Mouse (Mus musculus) heart, adult 2 months (tissue): ENCODE results near the gene Nploc4.

Experiments
- CTCF ChIP-seq: fragments of 200-600 bp; IDR thresholded peaks from 2 replicates; pipeline ENCODE4 v1.8.1; 2022; ENCODE audit warnings: antibody characterized with exemption, mild to moderate bottlenecking, moderate library complexity
- POLR2A ChIP-seq: fragments of 200-500 bp; IDR thresholded peaks from 2 replicates; pipeline ENCODE4 v1.6.1; 2011; ENCODE audit warnings: mild to moderate bottlenecking, low read depth, low read length, control low read depth; ENCODE audit not compliant: insufficient read depth

DNA sequence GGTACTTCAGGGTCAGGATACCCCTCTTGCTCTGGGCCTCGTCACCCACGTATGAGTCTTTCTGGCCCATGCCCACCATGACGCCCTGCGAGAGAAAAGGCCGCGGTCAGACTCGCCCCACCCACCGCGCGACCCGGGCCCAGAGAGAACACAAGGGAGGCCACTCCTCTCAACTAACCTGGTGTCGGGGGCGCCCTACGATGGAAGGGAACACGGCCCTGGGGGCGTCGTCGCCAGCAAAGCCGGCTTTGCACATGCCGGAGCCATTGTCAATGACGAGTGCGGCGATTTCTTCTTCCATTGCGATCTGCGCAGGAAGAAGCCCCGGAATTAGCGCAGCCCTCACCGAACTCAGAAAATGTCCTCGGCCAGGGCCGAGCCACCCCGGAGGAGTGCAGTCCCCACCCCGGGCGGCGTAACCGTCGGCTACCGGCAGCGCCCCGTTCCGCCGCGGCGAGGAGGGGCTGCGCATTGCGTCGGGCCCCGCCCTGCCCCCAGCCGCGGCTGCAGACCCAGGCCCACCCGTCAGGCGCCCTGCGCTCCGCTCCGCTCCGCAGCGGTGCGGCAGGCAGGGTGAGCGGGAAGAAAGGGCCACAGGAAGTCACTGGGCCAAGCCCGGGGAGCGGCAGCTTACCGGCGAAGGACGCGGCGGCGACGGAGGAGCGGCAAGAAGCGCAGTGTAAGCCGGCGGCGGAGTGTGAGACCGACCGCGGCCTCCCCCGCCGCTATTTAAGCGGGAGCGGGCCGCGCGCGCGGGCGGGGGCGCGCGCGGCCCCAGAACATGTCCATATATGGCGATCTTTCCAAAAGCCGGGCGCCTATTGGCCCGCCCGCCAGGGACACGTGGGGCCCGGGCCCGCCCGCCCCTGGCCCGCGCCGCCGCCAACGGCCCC is 89.5 kb downstream of the Nploc4 start, which contains the start of gene Actg1:
- TF ChIP-seq CTCF (no peak), POLR2A (peak; percentile 90)
